Mouse (Mus musculus) hindbrain, embryonic 14.5 days (tissue): ENCODE measurements around the gene Gpr132. TPM values are rescaled to one million over a fixed set of nuclear protein-coding genes. Genes with fewer than 3 reads are reported as not detected.

Source experiments
- ATAC-seq: fragments of 200-750 bp; cut with Nextera tagmentation; 2 replicates; pipeline ENCODE4 v1.8.0; 2017; ENCODE audit warnings: moderate number of reproducible peaks, mild to moderate bottlenecking, moderate TSS enrichment, moderate library complexity; ENCODE audit not compliant: low FRiP score
- DNase-seq: peaks from one replicate; pipeline ENCODE4 v3.0.0-alpha.2; 2015; ENCODE audit warnings: low spot score
- H3K27ac ChIP-seq: fragments of 300-500 bp; sonication (generic); 2 replicates; pipeline ENCODE4 v1.5.1; 2014; ENCODE audit warnings: mild to moderate bottlenecking, moderate library complexity
- H3K27me3 ChIP-seq: fragments of 300-500 bp; sonication (generic); 2 replicates; pipeline ENCODE4 v1.6.1; 2014; ENCODE audit warnings: mild to moderate bottlenecking, low read length, mixed read lengths; ENCODE audit not compliant: control insufficient read depth, insufficient read depth
- H3K36me3 ChIP-seq: fragments of 300-500 bp; sonication (generic); replicated peaks from 2 replicates; pipeline ENCODE4 v1.6.1; 2014; ENCODE audit not compliant: control insufficient read depth, insufficient read depth
- H3K4me1 ChIP-seq: fragments of 300-500 bp; sonication (generic); replicated peaks from 2 replicates; pipeline ENCODE4 v1.6.1; 2014; ENCODE audit warnings: antibody characterized with exemption, low read length, mixed read lengths; ENCODE audit not compliant: control insufficient read depth, insufficient read depth
- H3K4me2 ChIP-seq: fragments of 300-500 bp; sonication (generic); replicated peaks from 2 replicates; pipeline ENCODE4 v1.6.1; 2014; ENCODE audit warnings: mild to moderate bottlenecking, moderate library complexity
- H3K4me3 ChIP-seq: fragments of 300-500 bp; sonication (generic); replicated peaks from 2 replicates; pipeline ENCODE4 v1.5.1; 2014; ENCODE audit warnings: mild to moderate bottlenecking, low read length
- H3K9ac ChIP-seq: fragments of 300-500 bp; sonication (generic); 2 replicates; pipeline ENCODE4 v1.6.1; 2014
- H3K9me3 ChIP-seq: fragments of 300-500 bp; sonication (generic); 2 replicates; pipeline ENCODE4 v1.6.1; 2016; ENCODE audit warnings: low read length; ENCODE audit not compliant: control insufficient read depth
- WGBS: fragments of 180-500 bp; shearing (Covaris S2); extraction: QIAGEN DNeasy Blood & Tissue Kit; methylation state at CpG from one replicate; pipeline ENCODE4 v1.1.7; 2014; 5-methylcytosine and 5-hydroxymethylcytosine counted together
- polyA plus RNA-seq: library from polyadenylated mRNA; unstranded; fragments of >200 nt; fragmentation: Nextera tagmentation; extraction: Ambion mirVana; gene quantifications from 2 replicates; pipeline ENCODE4 v1.2.1, GENCODE M21; 2014

Gpr132 gene
- polyA plus RNA-seq, 1 experiment from 2014 or later: not detected

- H3K27me3 ChIP-seq: peaks cover 47% of the 10 kb centered on the region
Measured at GRCm38 (mm10) chr12:112872991-112873390, 5.0 kb upstream of the Gpr132 start.

GRCm38 (mm10) chr12:112871272-112871671, 3.2 kb upstream of the Gpr132 start:
- no peak overlapping the region for H3K27ac ChIP-seq
- H3K9ac ChIP-seq: no peak overlapping the region
- H3K4me1 ChIP-seq: peaks cover 15% of the 10 kb centered on the region; the same call in 1 of the 2 replicates
- 79% methylated on average over 2 of the region's 2 CpGs for WGBS
- no peak overlapping the region for H3K4me3 ChIP-seq
- DNase-seq (no peak), ATAC-seq (no peak)
- no peaks in the 10 kb centered on the region for H3K9me3 ChIP-seq
- peaks cover 30% of the 10 kb centered on the region for H3K27me3 ChIP-seq
- H3K36me3 ChIP-seq: no peaks in the 10 kb centered on the region
- H3K4me2 ChIP-seq: no peak overlapping the region

More at GRCm38 (mm10) chr12:112872991-112873390, 5.0 kb upstream of the Gpr132 start:
- Histone ChIP-seq H3K9ac (no peak overlapping the region), H3K36me3 (no peaks in the 10 kb centered on the region), H3K4me3 (no peak overlapping the region), H3K4me2 (no peak overlapping the region), H3K9me3 (no peaks in the 10 kb centered on the region), H3K4me1 (peaks cover 21% of the 10 kb centered on the region; the same call in 1 of the 2 replicates), H3K27ac (no peak overlapping the region)
- DNase-seq (no peak), ATAC-seq (no peak)
- WGBS: 85% methylated on average over 10 of the region's 10 CpGs

- Histone ChIP-seq H3K36me3 (no peaks in the 10 kb centered on the region), H3K4me3 (no peak overlapping the region), H3K9ac (no peak overlapping the region), H3K4me1 (peaks cover 15% of the 10 kb centered on the region; the same call in 1 of the 2 replicates), H3K27me3 (peaks cover 25% of the 10 kb centered on the region), H3K4me2 (no peak overlapping the region), H3K27ac (no peak overlapping the region), H3K9me3 (no peaks in the 10 kb centered on the region)
- DNase-seq (no peak), ATAC-seq (no peak)
- WGBS: 59% methylated on average over 13 of the region's 13 CpGs
Measured at GRCm38 (mm10) chr12:112870775-112871174, 2.7 kb upstream of the Gpr132 start.

GRCm38 (mm10) chr12:112869783-112870204, 1.8 kb upstream of the Gpr132 start:
- DNase-seq (no peak), ATAC-seq (no peak)
- no peaks in the 10 kb centered on the region for H3K9me3 ChIP-seq
- peaks cover 15% of the 10 kb centered on the region for H3K27me3 ChIP-seq
- WGBS: 12% methylated on average over 16 of the region's 16 CpGs
- H3K4me3 ChIP-seq: no peak overlapping the region
- peaks cover 15% of the 10 kb centered on the region; the same call in 1 of the 2 replicates for H3K4me1 ChIP-seq
- no peaks in the 10 kb centered on the region for H3K36me3 ChIP-seq
- peak overlapping the region; percentile 33 for H3K4me2 ChIP-seq
- H3K27ac ChIP-seq: no peak overlapping the region
- 0 out of 2 replicates have a peak overlapping the region, but pooled peaks have one; percentile 20 for H3K9ac ChIP-seq

GRCm38 (mm10) chr12:112867106-112867674, 838 bp downstream of the Gpr132 start:
- H3K27me3 ChIP-seq: peaks cover 4% of the 10 kb centered on the region; the same call in 1 of the 2 replicates
- H3K27ac ChIP-seq: no peak overlapping the region
- H3K4me3 ChIP-seq: no peak overlapping the region
- H3K36me3 ChIP-seq: no peaks in the 10 kb centered on the region
- H3K9ac ChIP-seq: no peak overlapping the region
- WGBS: 84% methylated on average over 7 of the region's 7 CpGs
- no peaks in the 10 kb centered on the region for H3K9me3 ChIP-seq
- no peak for DNase-seq
- H3K4me1 ChIP-seq: peaks cover 9% of the 10 kb centered on the region; the same call in 1 of the 2 replicates
- no peak for ATAC-seq
- no peak overlapping the region for H3K4me2 ChIP-seq

- DNase-seq (no peak), ATAC-seq (no peak)
- 79% methylated on average over 8 of the region's 8 CpGs for WGBS
- Histone ChIP-seq H3K36me3 (no peaks in the 10 kb centered on the region), H3K4me3 (no peak overlapping the region), H3K9me3 (no peaks in the 10 kb centered on the region), H3K4me1 (peaks cover 9% of the 10 kb centered on the region; the same call in 1 of the 2 replicates), H3K27ac (no peak overlapping the region), H3K9ac (no peak overlapping the region), H3K4me2 (no peak overlapping the region), H3K27me3 (peaks cover 4% of the 10 kb centered on the region; the same call in 1 of the 2 replicates)
Measured at GRCm38 (mm10) chr12:112866467-112867080, 1.5 kb downstream of the Gpr132 start.

- Histone ChIP-seq H3K27me3 (no peaks in the 10 kb centered on the region), H3K9me3 (no peaks in the 10 kb centered on the region), H3K27ac (no peak overlapping the region), H3K9ac (no peak overlapping the region), H3K4me3 (no peak overlapping the region), H3K36me3 (no peaks in the 10 kb centered on the region), H3K4me1 (peaks cover 4% of the 10 kb centered on the region; the same call in 1 of the 2 replicates), H3K4me2 (no peak overlapping the region)
- ATAC-seq (no peak), DNase-seq (no peak)
- 88% methylated on average over 7 of the region's 7 CpGs for WGBS
Measured at GRCm38 (mm10) chr12:112864804-112865203, 3.2 kb downstream of the Gpr132 start.

GRCm38 (mm10) chr12:112861911-112862321, 6.1 kb downstream of the Gpr132 start:
- Histone ChIP-seq H3K36me3 (no peaks in the 10 kb centered on the region), H3K4me3 (no peak overlapping the region), H3K27me3 (no peaks in the 10 kb centered on the region), H3K4me1 (no peaks in the 10 kb centered on the region), H3K9ac (no peak overlapping the region), H3K9me3 (no peaks in the 10 kb centered on the region), H3K27ac (no peak overlapping the region), H3K4me2 (no peak overlapping the region)
- no peak for DNase-seq
- 59% methylated on average over 9 of the region's 9 CpGs for WGBS
- no peak for ATAC-seq

GRCm38 (mm10) chr12:112860765-112861164, 7.3 kb downstream of the Gpr132 start:
- Histone ChIP-seq H3K36me3 (no peaks in the 10 kb centered on the region), H3K9me3 (no peaks in the 10 kb centered on the region), H3K27me3 (no peaks in the 10 kb centered on the region), H3K4me1 (no peaks in the 10 kb centered on the region), H3K4me3 (no peak overlapping the region), H3K4me2 (no peak overlapping the region), H3K27ac (no peak overlapping the region), H3K9ac (no peak overlapping the region)
- 83% methylated on average over 7 of the region's 7 CpGs for WGBS
- DNase-seq: no peak
- no peak for ATAC-seq
